Comparison of ENCODE assay signal across 11 mouse cellular contexts in the genomic region with DNA sequence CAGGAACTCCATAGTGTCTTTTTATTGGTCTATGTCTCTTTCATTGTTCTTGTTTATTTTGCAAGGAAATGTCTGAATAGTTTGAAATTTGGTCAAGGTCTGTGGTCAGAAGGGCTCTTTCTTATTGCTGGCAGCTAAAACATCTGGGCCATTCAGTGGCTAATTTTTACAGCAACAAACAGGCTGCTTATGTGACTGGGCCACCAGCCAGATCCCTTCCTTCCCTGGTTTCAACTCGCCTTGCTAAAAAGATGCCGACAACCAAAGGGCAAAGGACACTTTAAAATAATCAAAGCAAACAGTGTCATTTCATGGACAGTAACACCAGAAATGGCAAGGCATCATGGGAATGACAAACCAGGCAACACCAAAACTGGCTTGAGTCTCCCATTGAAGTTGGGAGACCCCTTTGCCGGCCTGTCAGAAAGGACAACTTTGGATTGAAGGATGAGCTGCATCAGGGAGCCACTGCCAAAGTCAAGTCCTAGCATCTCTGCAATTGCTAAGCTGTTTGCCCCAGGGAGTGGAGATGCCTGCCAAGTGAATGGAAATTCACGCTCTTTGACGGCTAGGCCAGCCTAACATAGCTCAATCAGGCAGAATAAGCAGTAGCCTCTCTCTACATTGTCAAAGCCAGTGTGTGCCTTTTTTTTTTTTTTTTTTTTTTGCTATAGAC. TPM values are rescaled to one million over a fixed set of nuclear protein-coding genes. Genes with fewer than 3 reads are reported as not detected.
DNase-seq lines count a peak whose midpoint lies in the region; ATAC-seq and TF ChIP-seq lines count a peak whose summit lies in the region.
"Had no signal": no experiment of that assay in that cellular context is flagged by ENCODE, and none has a peak within 500 bp of the region (broad histone marks: within the 10 kb centered on the region; RNA-seq: fewer than 3 reads in every experiment).

No protein-coding gene starts in this region.

- no peak overlapping the region for H3K4me3 ChIP-seq in hindbrain, postnatal 0 days (ENCODE audit: low read length)
- no peak overlapping the region for H3K4me3 ChIP-seq in hindbrain, embryonic 10.5 days
- H3K4me3 ChIP-seq: heart, embryonic 13.5 days had no signal

- peak; percentile 88 for DNase-seq in hindbrain, postnatal 0 days (ENCODE audit: low spot score)
- DNase-seq in hindbrain, embryonic 10.5 days (ENCODE audit: low spot score): no peak
- peak; percentile 26 for DNase-seq in adrenal gland, postnatal 25 days
- DNase-seq in cerebellum, postnatal 4 days (ENCODE audit: low spot score in 2 of 2): peak; percentile 36 to 66
- DNase-seq in kidney, postnatal 4 days: peak; percentile 17 to 26
- no peak for DNase-seq in urinary bladder, adult 18-20 months (ENCODE audit: low spot score in 2 of 2)
- DNase-seq in spleen, postnatal 14 days (ENCODE audit: low spot score in 2 of 2): no peak
- DNase-seq in left cerebral cortex, postnatal 14 days (ENCODE audit: low spot score in 2 of 2): no peak

- H3K9ac ChIP-seq in hindbrain, postnatal 0 days (replicated peaks; ENCODE audit: low read length): no peak overlapping the region
- H3K9ac ChIP-seq: heart, embryonic 13.5 days had no signal

- intact Hi-C loops in left cerebral cortex, postnatal 14 days (cut with DNase I): no loop called here

- H3K27ac ChIP-seq in hindbrain, postnatal 0 days: no peak overlapping the region
- no peak overlapping the region for H3K27ac ChIP-seq in hindbrain, embryonic 10.5 days
- H3K27ac ChIP-seq: heart, embryonic 13.5 days had no signal

- H3K27me3 ChIP-seq in hindbrain, postnatal 0 days (ENCODE audit: insufficient read depth, low read length): no peaks in the 10 kb centered on the region
- no peaks in the 10 kb centered on the region for H3K27me3 ChIP-seq in hindbrain, embryonic 10.5 days (ENCODE audit: insufficient read depth, poor library complexity, severe bottlenecking)
- H3K27me3 ChIP-seq: heart, embryonic 13.5 days had no signal

- H3K4me1 ChIP-seq in hindbrain, postnatal 0 days (ENCODE audit: insufficient read depth, low read length): no peaks in the 10 kb centered on the region
- peaks cover 27% of the 10 kb centered on the region for H3K4me1 ChIP-seq in hindbrain, embryonic 10.5 days (replicated peaks)
- H3K4me1 ChIP-seq: heart, embryonic 13.5 days had no signal

- WGBS in hindbrain, postnatal 0 days: 29% methylated on average over 5 of the region's 5 CpGs
- WGBS in hindbrain, embryonic 10.5 days: 73% methylated on average over 5 of the region's 5 CpGs

- peak; percentile 85 for ATAC-seq in hindbrain, postnatal 0 days

- no peak overlapping the region for H3K4me2 ChIP-seq in hindbrain, postnatal 0 days (ENCODE audit: low read depth, low read length)
- H3K4me2 ChIP-seq: heart, embryonic 13.5 days had no signal

- no peaks in the 10 kb centered on the region for H3K36me3 ChIP-seq in hindbrain, postnatal 0 days (ENCODE audit: insufficient read depth, low read length)
- no peaks in the 10 kb centered on the region for H3K36me3 ChIP-seq in hindbrain, embryonic 10.5 days
- H3K36me3 ChIP-seq: heart, embryonic 13.5 days had no signal

- no peak for TF ChIP-seq CTCF in hindbrain, postnatal 0 days (IDR thresholded peaks at IDR 0.05; ENCODE audit: low read depth)

- H3K9me3 ChIP-seq in hindbrain, postnatal 0 days (ENCODE audit: low read length): no peaks in the 10 kb centered on the region
- no peaks in the 10 kb centered on the region for H3K9me3 ChIP-seq in hindbrain, embryonic 10.5 days
- H3K9me3 ChIP-seq: heart, embryonic 13.5 days had no signal

RNA-seq across cellular contexts. Expression of a gene that starts 15.3 kb away (rescaled TPM):
- total RNA-seq in hindbrain, postnatal 0 days (2014; rRNA removed): not detected in 2 replicates
- 0.38 and 0.68 TPM in 2 replicates for polyA plus RNA-seq in hindbrain, postnatal 0 days (2015; fragmentation: Nextera tagmentation; extraction: Ambion mirVana)
- polyA plus RNA-seq in hindbrain, embryonic 10.5 days (2016; fragmentation: Nextera tagmentation; extraction: Ambion mirVana): 0.12 and 0.15 TPM in 2 replicates
- 0.12 TPM in 1 of 2 replicates, not detected in the other for total RNA-seq in adrenal gland, postnatal 25 days (2021)
- under 1 TPM in 1 of 2 experiments, not detected in 1; 0.29 TPM for total RNA-seq in left cerebral cortex, postnatal 14 days (2021)
- total RNA-seq: ES-E14 had no signal
- polyA plus RNA-seq: heart, embryonic 13.5 days; stomach, embryonic 14.5 days had no signal

Comparison
In these comparisons a context has a peak if more than half of its experiments do, and no peak if none do; other contexts are left out.
1. DNase-seq: peak in hindbrain, postnatal 0 days (single experiment), adrenal gland, postnatal 25 days (single experiment), cerebellum, postnatal 4 days (2 of 2) and kidney, postnatal 4 days (2 of 2); none in hindbrain, embryonic 10.5 days (single experiment), urinary bladder, adult 18-20 months (0 of 2), spleen, postnatal 14 days (0 of 2) and left cerebral cortex, postnatal 14 days (0 of 2).